Mouse (Mus musculus): ENCODE measurements at regions not wholly inside any gene's neighbourhood (a gene's known extent, or its start where the extent isn't known, plus 50 kb on each side); places are given as distances from the start of the nearest gene placed in this dataset.

- no peak for DNase-seq (ENCODE audit: low read depth, low spot score)
Measured at GRCm38 (mm10) chr16:80196302-80196701, 1004.2 kb upstream of the Ncam2 start.

DNA sequence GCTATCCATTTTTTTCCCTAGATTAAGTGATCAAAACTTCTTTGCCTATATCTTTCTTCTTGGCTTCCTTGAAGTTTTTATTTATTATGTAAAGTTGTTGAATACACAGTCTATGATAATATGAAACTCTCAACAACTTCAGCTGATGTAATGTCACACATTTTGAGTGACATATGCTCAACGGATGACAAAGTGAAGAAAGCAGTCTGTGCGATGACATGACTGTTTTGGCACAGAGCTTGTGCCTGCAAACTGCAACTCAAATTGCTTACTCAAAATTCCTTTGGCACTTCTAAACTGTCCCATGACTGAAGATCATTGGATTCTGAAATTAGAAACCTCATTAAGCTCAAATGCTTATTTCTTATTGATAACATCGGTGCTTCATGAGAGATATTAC lies 997.7 kb upstream of the Ncam2 start:
- DNase-seq (ENCODE audit: low read depth, low spot score), result no peak

GRCm38 (mm10) chr16:80212769-80213168 lies 987.7 kb upstream of the Ncam2 start:
- DNase-seq (ENCODE audit: low read depth, low spot score), result no peak

- no peak for DNase-seq (ENCODE audit: low read depth, low spot score)
Measured at GRCm38 (mm10) chr16:80255441-80255840, 945.1 kb upstream of the Ncam2 start.

DNA sequence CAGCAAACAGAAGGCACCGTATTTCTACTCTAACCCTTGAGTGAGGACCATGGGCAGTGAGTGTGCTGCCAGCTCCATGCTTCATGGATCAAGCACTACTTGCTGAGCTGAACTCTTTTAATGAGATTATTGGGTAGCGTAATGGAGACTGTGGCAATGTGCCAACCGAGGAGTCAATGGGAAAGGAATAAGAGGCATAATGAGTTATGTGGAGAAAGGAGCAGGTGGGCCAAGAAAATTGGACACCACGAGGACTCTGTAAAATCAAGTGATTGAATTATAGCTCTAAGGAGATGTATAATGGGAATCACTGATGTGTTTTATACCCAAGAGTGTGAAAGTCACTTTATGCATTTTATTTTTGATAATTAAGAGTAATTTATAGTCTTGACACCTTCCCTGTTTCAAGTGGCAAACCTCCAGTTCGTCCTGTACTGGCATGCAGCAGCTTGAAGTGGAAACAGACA lies 934.3 kb upstream of the Ncam2 start:
- DNase-seq (ENCODE audit: low read depth, low spot score), result no peak

GRCm38 (mm10) chr16:80272291-80273123 lies 928.0 kb upstream of the Ncam2 start:
- peak; percentile 19 for DNase-seq (ENCODE audit: low read depth, low spot score)

Measured in 3T3-L1 (cell line).